Mouse (Mus musculus): Measurements from ENCODE around the gene Elovl6. TPM values are rescaled to one million over a fixed set of nuclear protein-coding genes. Genes with fewer than 3 reads are reported as not detected.

The Elovl6 gene
- polyA plus RNA-seq, 1 experiment: 40.6 TPM

GRCm38 (mm10) chr3:129658776-129659175 lies 126.6 kb downstream of the Elovl6 start:
- peaks cover 8% of the 10 kb centered on the region; the same call in 1 of the 2 replicates for H3K4me1 ChIP-seq (ENCODE audit: control insufficient read depth, insufficient read depth, low read length)
- no peaks in the 10 kb centered on the region for H3K27me3 ChIP-seq (ENCODE audit: control insufficient read depth, insufficient read depth, low read length)
- no peak for DNase-seq
- TF ChIP-seq CTCF (IDR thresholded peaks at IDR 0.05; ENCODE audit: borderline replicate concordance, insufficient read depth, low read depth, low read length) (no peak), POLR2A (IDR thresholded peaks at IDR 0.05; ENCODE audit: borderline replicate concordance, insufficient read depth, low read length) (no peak)
- WGBS: 98% methylated on average over 7 of the region's 7 CpGs
- no peak overlapping the region for H3K27ac ChIP-seq (ENCODE audit: insufficient read depth, low read length)
- no peak overlapping the region for H3K4me3 ChIP-seq (replicated peaks; ENCODE audit: insufficient read depth, low read depth, low read length)

GRCm38 (mm10) chr3:129663906-129664305 lies 131.8 kb downstream of the Elovl6 start:
- H3K27ac ChIP-seq (ENCODE audit: insufficient read depth, low read length): no peak overlapping the region
- no peak for DNase-seq
- no peak for TF ChIP-seq POLR2A (IDR thresholded peaks at IDR 0.05; ENCODE audit: borderline replicate concordance, insufficient read depth, low read length)
- no peak for TF ChIP-seq CTCF (IDR thresholded peaks at IDR 0.05; ENCODE audit: borderline replicate concordance, insufficient read depth, low read depth, low read length)
- H3K4me1 ChIP-seq (ENCODE audit: control insufficient read depth, insufficient read depth, low read length): no peaks in the 10 kb centered on the region
- H3K4me3 ChIP-seq (replicated peaks; ENCODE audit: insufficient read depth, low read depth, low read length): no peak overlapping the region
- 88% methylated on average over 2 of the region's 2 CpGs for WGBS
- H3K27me3 ChIP-seq (ENCODE audit: control insufficient read depth, insufficient read depth, low read length): no peaks in the 10 kb centered on the region

GRCm38 (mm10) chr3:129675923-129676322 lies 143.8 kb downstream of the Elovl6 start:
- Histone ChIP-seq H3K4me3 (replicated peaks; ENCODE audit: insufficient read depth, low read depth, low read length) (no peak overlapping the region), H3K27me3 (ENCODE audit: control insufficient read depth, insufficient read depth, low read length) (no peaks in the 10 kb centered on the region), H3K4me1 (ENCODE audit: control insufficient read depth, insufficient read depth, low read length) (no peaks in the 10 kb centered on the region), H3K27ac (ENCODE audit: insufficient read depth, low read length) (no peak overlapping the region)
- whole genome bisulfite sequencing: 94% methylated on average over 7 of the region's 7 CpGs
- TF ChIP-seq CTCF (IDR thresholded peaks at IDR 0.05; ENCODE audit: borderline replicate concordance, insufficient read depth, low read depth, low read length): no peak
- TF ChIP-seq POLR2A (IDR thresholded peaks at IDR 0.05; ENCODE audit: borderline replicate concordance, insufficient read depth, low read length): no peak
- DNase-seq: no peak

GRCm38 (mm10) chr3:129680258-129680657 lies 148.1 kb downstream of the Elovl6 start:
- H3K4me1 ChIP-seq (ENCODE audit: control insufficient read depth, insufficient read depth, low read length): no peaks in the 10 kb centered on the region
- DNase-seq: peak in 1 of 2 experiments; percentile 21
- 0 out of 2 replicates have a peak, but pooled peaks have one; percentile 24 for TF ChIP-seq CTCF (IDR thresholded peaks at IDR 0.05; ENCODE audit: borderline replicate concordance, insufficient read depth, low read depth, low read length)
- no peak for TF ChIP-seq POLR2A (IDR thresholded peaks at IDR 0.05; ENCODE audit: borderline replicate concordance, insufficient read depth, low read length)
- WGBS: 20% methylated on average over 5 of the region's 5 CpGs
- no peak overlapping the region for H3K4me3 ChIP-seq (replicated peaks; ENCODE audit: insufficient read depth, low read depth, low read length)
- H3K27ac ChIP-seq (ENCODE audit: insufficient read depth, low read length): no peak overlapping the region
- H3K27me3 ChIP-seq (ENCODE audit: control insufficient read depth, insufficient read depth, low read length): no peaks in the 10 kb centered on the region

GRCm38 (mm10) chr3:129681841-129682240 lies 149.7 kb downstream of the Elovl6 start:
- H3K4me1 ChIP-seq (ENCODE audit: control insufficient read depth, insufficient read depth, low read length): no peaks in the 10 kb centered on the region

GRCm38 (mm10) chr3:129682389-129682788 lies 150.2 kb downstream of the Elovl6 start:
- Histone ChIP-seq H3K27me3 (ENCODE audit: control insufficient read depth, insufficient read depth, low read length) (no peaks in the 10 kb centered on the region), H3K4me3 (replicated peaks; ENCODE audit: insufficient read depth, low read depth, low read length) (no peak overlapping the region), H3K4me1 (ENCODE audit: control insufficient read depth, insufficient read depth, low read length) (no peaks in the 10 kb centered on the region), H3K27ac (ENCODE audit: insufficient read depth, low read length) (no peak overlapping the region)
- 49% methylated on average over 10 of the region's 10 CpGs for WGBS
- DNase-seq: no peak
- no peak for TF ChIP-seq POLR2A (IDR thresholded peaks at IDR 0.05; ENCODE audit: borderline replicate concordance, insufficient read depth, low read length)
- no peak for TF ChIP-seq CTCF (IDR thresholded peaks at IDR 0.05; ENCODE audit: borderline replicate concordance, insufficient read depth, low read depth, low read length)

More at GRCm38 (mm10) chr3:129681841-129682240, 149.7 kb downstream of the Elovl6 start:
- TF ChIP-seq POLR2A (IDR thresholded peaks at IDR 0.05; ENCODE audit: borderline replicate concordance, insufficient read depth, low read length): no peak
- TF ChIP-seq CTCF (IDR thresholded peaks at IDR 0.05; ENCODE audit: borderline replicate concordance, insufficient read depth, low read depth, low read length): no peak
- no peak for DNase-seq
- H3K4me3 ChIP-seq (replicated peaks; ENCODE audit: insufficient read depth, low read depth, low read length): no peak overlapping the region
- no peaks in the 10 kb centered on the region for H3K27me3 ChIP-seq (ENCODE audit: control insufficient read depth, insufficient read depth, low read length)
- WGBS: 92% methylated on average over 4 of the region's 4 CpGs
- H3K27ac ChIP-seq (ENCODE audit: insufficient read depth, low read length): no peak overlapping the region

- H3K27ac ChIP-seq (ENCODE audit: insufficient read depth, low read length): no peak overlapping the region
- DNase-seq: no peak
- H3K4me3 ChIP-seq (replicated peaks; ENCODE audit: insufficient read depth, low read depth, low read length): no peak overlapping the region
- H3K4me1 ChIP-seq (ENCODE audit: control insufficient read depth, insufficient read depth, low read length): no peaks in the 10 kb centered on the region
- H3K27me3 ChIP-seq (ENCODE audit: control insufficient read depth, insufficient read depth, low read length): no peaks in the 10 kb centered on the region
- TF ChIP-seq POLR2A (IDR thresholded peaks at IDR 0.05; ENCODE audit: borderline replicate concordance, insufficient read depth, low read length) (no peak), CTCF (IDR thresholded peaks at IDR 0.05; ENCODE audit: borderline replicate concordance, insufficient read depth, low read depth, low read length) (no peak)
- WGBS: 87% methylated on average over 10 of the region's 10 CpGs
These were observed 151.0 kb downstream of the Elovl6 start for GRCm38 (mm10) chr3:129683060-129683679.

- DNase-seq: no peak
- H3K4me3 ChIP-seq (replicated peaks; ENCODE audit: insufficient read depth, low read depth, low read length): no peak overlapping the region
- no peaks in the 10 kb centered on the region for H3K27me3 ChIP-seq (ENCODE audit: control insufficient read depth, insufficient read depth, low read length)
- no peaks in the 10 kb centered on the region for H3K4me1 ChIP-seq (ENCODE audit: control insufficient read depth, insufficient read depth, low read length)
- 79% methylated on average over 12 of the region's 12 CpGs for WGBS
- TF ChIP-seq CTCF (IDR thresholded peaks at IDR 0.05; ENCODE audit: borderline replicate concordance, insufficient read depth, low read depth, low read length): no peak
- no peak for TF ChIP-seq POLR2A (IDR thresholded peaks at IDR 0.05; ENCODE audit: borderline replicate concordance, insufficient read depth, low read length)
- no peak overlapping the region for H3K27ac ChIP-seq (ENCODE audit: insufficient read depth, low read length)
These were observed 154.0 kb downstream of the Elovl6 start for GRCm38 (mm10) chr3:129686196-129686595.

Measured in cerebellum, adult 2 months (tissue).